Mouse (Mus musculus) bone marrow macrophage, adult 2 months (primary cell): ENCODE measurements around the gene Rsu1.

ENCODE experiments used
- CTCF ChIP-seq: IDR thresholded peaks from 2 replicates; pipeline ENCODE4 v1.5.1; 2012; ENCODE audit warnings: low read depth, mild to moderate bottlenecking, low read length, moderate library complexity
- POLR2A ChIP-seq: IDR thresholded peaks from 2 replicates; pipeline ENCODE4 v1.6.1; 2012; ENCODE audit warnings: mild to moderate bottlenecking, low read depth, low read length, borderline replicate concordance

DNA sequence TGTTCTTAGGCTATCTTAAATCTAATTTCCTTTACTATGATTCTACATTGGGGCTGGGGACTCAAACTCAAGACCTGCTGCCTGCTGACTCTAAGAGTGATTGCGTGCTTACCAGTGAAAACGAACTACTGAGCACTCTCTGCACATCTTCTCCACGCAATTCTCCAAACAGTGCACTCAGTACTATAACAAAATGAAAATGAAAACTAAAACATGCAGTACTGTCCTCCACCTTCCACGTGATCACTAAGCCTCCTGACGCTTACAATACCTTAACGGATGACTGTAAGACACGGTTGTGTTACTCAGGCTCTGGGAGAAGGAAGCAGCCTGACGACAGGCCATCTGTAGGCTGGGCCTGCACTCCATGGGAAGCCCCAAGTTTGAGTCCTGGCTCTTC, 138.4 kb downstream of the Rsu1 start:
- TF ChIP-seq CTCF (no peak), POLR2A (no peak)
